Mouse (Mus musculus): ENCODE measurements around the gene Ak9. TPM values are rescaled to one million over a fixed set of nuclear protein-coding genes. Genes with fewer than 3 reads are reported as not detected.

The Ak9 gene
- polyA plus RNA-seq, 1 experiment from 2014 or later, result 0.21 TPM

DNA sequence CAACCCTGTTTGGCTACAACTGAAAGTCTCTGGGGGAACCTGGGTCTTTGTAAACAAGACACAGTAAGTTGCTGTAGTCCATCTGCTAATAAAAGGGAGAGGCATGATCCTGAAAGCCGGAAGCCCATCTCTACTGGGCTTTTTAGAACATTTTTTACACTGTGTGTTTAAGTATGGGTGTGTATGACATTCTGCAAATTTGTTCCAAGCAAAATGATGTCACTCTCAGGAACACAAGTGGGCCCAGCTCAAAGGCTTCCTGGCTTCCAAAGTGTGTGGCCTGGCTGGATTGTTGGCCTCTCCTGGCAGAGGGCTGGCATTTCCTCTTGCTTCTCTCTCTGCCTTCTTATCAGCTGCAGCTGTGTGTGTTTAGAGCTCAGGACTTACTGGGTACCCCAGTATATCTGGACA is 171.2 kb downstream of the Ak9 start:
- Histone ChIP-seq H3K36me3 (peaks cover 15% of the 10 kb centered on the region; the same call in 1 of the 2 replicates), H3K4me2 (peak overlapping the region; percentile 85), H3K9ac (no peak overlapping the region), H3K27me3 (no peaks in the 10 kb centered on the region), H3K27ac (peak overlapping the region; percentile 87), H3K4me3 (no peak overlapping the region), H3K9me3 (replicated peaks) (no peaks in the 10 kb centered on the region), H3K4me1 (replicated peaks) (peaks cover 48% of the 10 kb centered on the region)
- 47% methylated on average over 1 of the region's 1 CpGs for WGBS
- ATAC-seq (replicated peaks; ENCODE audit: insufficient number of reproducible peaks, insufficient read depth, low FRiP score, low read depth), result no peak

DNA sequence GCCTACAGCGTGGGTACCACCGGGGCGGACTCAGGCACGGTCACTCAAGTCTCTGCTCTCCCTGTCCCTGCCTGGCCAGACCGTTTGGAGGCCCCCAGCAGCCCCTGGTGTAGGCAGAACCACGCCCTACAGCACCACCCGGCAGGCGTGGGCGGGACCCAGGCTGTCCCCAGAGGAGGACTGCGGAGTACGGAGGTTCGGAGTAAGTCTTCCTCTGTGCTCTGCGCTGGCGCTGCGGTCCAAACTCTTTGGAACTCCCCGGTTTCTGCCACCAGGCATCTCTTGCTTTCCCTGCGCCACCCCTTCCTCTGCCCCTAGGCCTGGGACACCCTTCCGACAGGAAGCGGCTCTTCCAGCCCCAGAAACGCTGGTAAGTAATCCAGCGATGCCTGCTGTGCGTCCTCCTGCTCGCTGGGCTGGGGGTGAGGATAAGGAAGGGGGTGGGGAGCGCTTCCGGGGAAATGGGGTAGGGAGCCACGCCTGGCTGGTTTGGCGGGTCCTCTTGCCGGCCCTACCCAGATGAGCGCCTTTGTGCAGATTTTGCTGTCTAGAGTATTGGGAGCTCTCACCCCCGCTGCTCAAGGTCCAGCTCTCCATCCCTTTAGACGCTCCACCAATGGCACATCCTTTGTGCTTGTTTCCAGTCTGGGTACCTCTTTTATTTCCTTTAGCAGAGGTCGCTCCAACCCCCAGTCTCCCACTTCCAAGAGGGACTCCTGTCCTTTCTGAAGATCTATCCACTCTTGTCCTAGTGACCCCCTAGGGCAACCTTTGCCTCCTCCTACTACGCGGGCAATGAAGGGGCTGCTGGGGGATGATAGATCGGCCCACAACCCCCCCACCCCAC is 172.6 kb downstream of the Ak9 start, which contains the start of gene Mical1:
Gene Mical1 (plus strand): TSS at position 144 of the 847 bp plus-strand sequence.
- H3K9ac ChIP-seq, result peak within 1 kb of the TSS; percentile 67
- H3K27me3 ChIP-seq, result no peaks in the 10 kb centered on the region
- H3K36me3 ChIP-seq, result peaks cover 15% of the 10 kb centered on the region; the same call in 1 of the 2 replicates
- WGBS, result under 1% methylated on average over 35 of the region's 35 CpGs
- H3K9me3 ChIP-seq (replicated peaks), result no peaks in the 10 kb centered on the region
- peak within 1 kb of the TSS; percentile 85 for H3K4me2 ChIP-seq
- H3K4me3 ChIP-seq, result peak within 1 kb of the TSS; percentile 65
- peak within 1 kb of the TSS; percentile 87 for H3K27ac ChIP-seq
- peaks cover 58% of the 10 kb centered on the region for H3K4me1 ChIP-seq (replicated peaks)
- ATAC-seq (replicated peaks; ENCODE audit: insufficient number of reproducible peaks, insufficient read depth, low FRiP score, low read depth), result peak; percentile 77

DNA sequence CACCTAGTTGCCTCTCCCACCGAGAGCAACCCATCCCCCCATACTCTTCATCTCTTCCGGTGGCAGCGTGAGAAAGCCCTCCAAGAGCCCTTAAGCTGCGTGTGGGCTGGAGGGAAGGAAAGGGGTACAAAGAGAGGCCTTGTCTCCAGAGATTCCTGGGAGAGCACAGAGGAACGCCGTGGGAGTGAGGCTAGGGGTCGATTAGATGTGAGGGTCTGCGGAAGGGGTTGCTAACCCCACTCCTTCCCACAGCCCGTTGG is 173.2 kb downstream of the Ak9 start:
- no peaks in the 10 kb centered on the region for H3K9me3 ChIP-seq (replicated peaks)
- peaks cover 18% of the 10 kb centered on the region; the same call in 1 of the 2 replicates for H3K36me3 ChIP-seq
- H3K9ac ChIP-seq, result peak overlapping the region; percentile 67
- H3K27me3 ChIP-seq, result no peaks in the 10 kb centered on the region
- peak overlapping the region; percentile 85 for H3K4me2 ChIP-seq
- H3K4me1 ChIP-seq (replicated peaks), result peaks cover 62% of the 10 kb centered on the region
- under 1% methylated on average over 9 of the region's 9 CpGs for WGBS
- H3K27ac ChIP-seq, result peak overlapping the region; percentile 87
- ATAC-seq (replicated peaks; ENCODE audit: insufficient number of reproducible peaks, insufficient read depth, low FRiP score, low read depth), result no peak
- peak overlapping the region; percentile 65 for H3K4me3 ChIP-seq

DNA sequence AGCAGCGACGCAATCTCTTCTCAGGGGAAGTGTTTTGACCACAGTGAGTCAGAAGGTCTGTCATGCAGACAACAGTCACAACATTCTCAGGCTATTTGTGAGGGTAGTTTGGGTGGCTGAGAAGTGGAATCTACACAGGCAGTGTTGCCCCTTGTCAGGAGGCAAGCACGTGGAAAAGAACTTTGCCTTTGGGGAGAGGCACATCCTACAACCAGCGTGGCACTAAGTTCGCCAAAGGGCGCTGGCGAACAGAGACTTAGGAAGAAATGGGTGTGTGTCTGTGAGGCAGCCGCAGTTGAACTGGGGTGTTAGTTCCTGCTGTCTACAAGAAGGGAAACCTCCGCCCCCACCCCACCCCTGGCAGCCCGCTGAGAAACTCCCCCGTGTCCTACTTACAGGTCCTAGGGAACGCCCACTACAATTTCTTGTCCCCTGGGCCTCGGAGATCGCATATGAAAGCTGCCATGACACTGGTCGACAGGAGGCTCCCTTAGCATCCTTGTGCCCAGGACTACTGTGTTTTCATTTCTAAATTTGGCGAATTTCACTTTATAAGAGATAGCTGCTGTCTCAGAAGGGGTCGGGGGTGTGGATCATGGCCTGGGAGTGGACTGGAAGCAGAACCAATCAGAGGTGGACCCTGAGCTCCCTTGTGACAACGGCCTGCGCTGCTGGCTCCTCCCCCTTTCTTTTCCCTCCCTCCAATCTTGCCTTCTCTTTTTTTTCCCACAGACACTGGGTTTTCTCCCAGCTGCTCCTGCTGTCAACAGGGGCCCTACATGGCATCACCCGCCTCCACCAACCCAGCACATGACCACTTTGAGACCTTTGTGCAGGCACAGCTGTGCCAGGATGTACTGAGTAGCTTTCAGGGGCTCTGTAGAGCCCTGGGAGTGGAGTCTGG is 173.8 kb downstream of the Ak9 start:
- Histone ChIP-seq H3K27ac (peak overlapping the region; percentile 87), H3K4me2 (peak overlapping the region; percentile 85), H3K36me3 (peaks cover 24% of the 10 kb centered on the region), H3K27me3 (no peaks in the 10 kb centered on the region), H3K9me3 (replicated peaks) (no peaks in the 10 kb centered on the region), H3K4me1 (replicated peaks) (peaks cover 59% of the 10 kb centered on the region), H3K4me3 (peak overlapping the region; percentile 65), H3K9ac (peak overlapping the region; percentile 67)
- peak; percentile 71 for ATAC-seq (replicated peaks; ENCODE audit: insufficient number of reproducible peaks, insufficient read depth, low FRiP score, low read depth)
- WGBS, result 3% methylated on average over 20 of the region's 20 CpGs

DNA sequence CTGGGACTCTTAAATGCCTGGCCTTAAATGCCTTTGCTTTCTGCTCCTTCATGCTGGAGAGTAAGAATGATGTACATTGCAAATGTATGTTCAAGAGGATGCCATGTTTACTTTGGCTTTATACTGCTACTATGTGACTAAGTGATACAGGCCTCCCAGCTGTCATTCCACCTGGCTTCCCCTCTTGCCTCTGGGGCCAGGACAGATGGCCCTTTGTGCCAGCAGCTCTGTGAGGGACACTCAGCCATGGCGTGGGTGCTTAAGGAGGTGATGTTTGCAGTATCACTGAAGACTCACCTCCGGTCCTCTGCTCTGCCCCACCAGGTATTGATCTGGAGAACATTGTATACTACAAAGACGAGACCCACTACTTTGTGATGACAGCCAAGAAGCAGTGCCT is 176.2 kb downstream of the Ak9 start:
- no peak overlapping the region for H3K4me3 ChIP-seq
- no peaks in the 10 kb centered on the region for H3K9me3 ChIP-seq (replicated peaks)
- WGBS, result 85% methylated on average over 3 of the region's 3 CpGs
- ATAC-seq (replicated peaks; ENCODE audit: insufficient number of reproducible peaks, insufficient read depth, low FRiP score, low read depth), result no peak
- H3K9ac ChIP-seq, result no peak overlapping the region
- no peak overlapping the region for H3K27ac ChIP-seq
- H3K4me1 ChIP-seq (replicated peaks), result peaks cover 43% of the 10 kb centered on the region
- peaks cover 45% of the 10 kb centered on the region for H3K36me3 ChIP-seq
- no peaks in the 10 kb centered on the region for H3K27me3 ChIP-seq
- no peak overlapping the region for H3K4me2 ChIP-seq

DNA sequence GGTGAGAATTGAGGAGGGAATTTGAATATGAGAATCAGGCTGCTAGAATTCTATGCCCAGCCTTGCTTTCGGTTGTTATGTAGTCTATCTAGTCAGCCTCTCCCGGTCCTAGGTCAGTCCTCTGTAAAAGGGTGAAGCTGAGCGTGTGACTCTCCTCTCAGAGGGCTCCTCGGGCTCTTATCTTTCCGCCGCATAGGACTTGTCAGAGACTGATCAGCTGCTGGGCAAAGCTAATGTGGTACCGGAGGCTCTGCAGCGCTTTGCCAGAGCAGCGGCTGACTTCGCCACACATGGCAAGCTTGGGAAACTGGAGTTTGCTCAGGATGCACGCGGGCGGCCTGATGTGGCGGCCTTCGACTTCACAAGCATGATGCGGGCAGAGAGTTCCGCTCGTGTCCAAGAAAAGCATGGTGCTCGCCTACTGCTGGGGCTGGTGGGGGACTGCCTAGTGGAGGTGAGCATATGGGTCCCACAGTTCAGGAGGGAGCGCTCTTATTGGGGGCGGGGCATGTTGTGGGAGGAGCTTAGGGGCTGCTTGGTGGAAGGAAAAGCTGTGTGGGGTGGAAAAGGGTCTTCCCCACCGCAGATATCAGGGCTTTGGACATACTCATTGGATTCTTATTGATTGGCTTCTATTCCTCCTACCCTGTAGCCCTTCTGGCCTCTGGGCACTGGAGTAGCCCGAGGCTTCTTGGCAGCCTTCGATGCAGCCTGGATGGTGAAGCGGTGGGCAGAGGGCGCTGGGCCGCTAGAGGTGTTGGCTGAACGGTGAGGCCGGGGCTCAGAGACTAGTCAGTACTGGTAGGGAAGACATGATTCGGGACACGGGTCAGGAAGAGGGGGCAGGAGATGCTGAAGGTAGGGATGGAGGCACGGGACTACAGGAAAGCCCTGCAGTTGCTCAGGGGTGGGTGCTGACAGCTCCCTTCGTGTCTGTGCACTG is 177.4 kb downstream of the Ak9 start:
- 50% methylated on average over 33 of the region's 33 CpGs for WGBS
- Histone ChIP-seq H3K9ac (no peak overlapping the region), H3K4me1 (replicated peaks) (peaks cover 33% of the 10 kb centered on the region), H3K27ac (no peak overlapping the region), H3K36me3 (peaks cover 58% of the 10 kb centered on the region), H3K27me3 (no peaks in the 10 kb centered on the region), H3K4me3 (no peak overlapping the region), H3K9me3 (replicated peaks) (no peaks in the 10 kb centered on the region), H3K4me2 (no peak overlapping the region)
- no peak for ATAC-seq (replicated peaks; ENCODE audit: insufficient number of reproducible peaks, insufficient read depth, low FRiP score, low read depth)

DNA sequence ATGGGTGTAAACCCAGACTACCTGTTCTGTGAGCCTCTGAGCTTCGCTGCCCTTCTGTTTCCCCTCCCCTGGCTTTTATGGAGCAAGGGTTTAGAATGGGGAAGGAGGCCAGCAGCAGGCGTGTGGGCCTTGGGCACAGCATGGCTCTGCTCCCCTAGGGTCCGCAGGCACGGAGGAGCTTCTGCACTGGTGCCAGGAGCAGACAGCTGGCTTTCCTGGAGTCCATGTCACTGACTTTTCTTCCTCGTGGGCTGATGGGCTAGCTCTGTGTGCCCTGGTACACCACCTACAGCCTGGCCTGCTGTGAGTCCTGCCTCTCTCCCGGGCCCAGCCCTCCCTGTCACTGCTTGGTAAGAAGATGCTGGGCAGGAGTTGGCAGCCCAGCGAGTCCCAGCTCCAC is 178.7 kb downstream of the Ak9 start:
- Histone ChIP-seq H3K4me2 (no peak overlapping the region), H3K4me3 (no peak overlapping the region), H3K4me1 (replicated peaks) (peaks cover 26% of the 10 kb centered on the region), H3K27ac (no peak overlapping the region), H3K27me3 (no peaks in the 10 kb centered on the region), H3K9ac (no peak overlapping the region), H3K36me3 (peaks cover 70% of the 10 kb centered on the region), H3K9me3 (replicated peaks) (no peaks in the 10 kb centered on the region)
- no peak for ATAC-seq (replicated peaks; ENCODE audit: insufficient number of reproducible peaks, insufficient read depth, low FRiP score, low read depth)
- WGBS, result 87% methylated on average over 7 of the region's 7 CpGs

Other genes starting within 250 kb of the Ak9 start
- gene Gpr6, start 231.7 kb upstream of the Ak9 start, polyA plus RNA-seq (2015; fragmentation: Nextera tagmentation; extraction: Ambion mirVana), result not detected in 2 replicates
- gene Fig4, start 720 bp upstream of the Ak9 start, polyA plus RNA-seq (2015; fragmentation: Nextera tagmentation; extraction: Ambion mirVana), result 53.7 and 56.7 TPM in 2 replicates
- gene Zbtb24, start 146.4 kb downstream of the Ak9 start, polyA plus RNA-seq (2015; fragmentation: Nextera tagmentation; extraction: Ambion mirVana), result 11.4 and 14.0 TPM in 2 replicates
- 35.0 and 41.4 TPM in 2 replicates for gene Mical1, start 172.3 kb downstream of the Ak9 start, polyA plus RNA-seq (2015; fragmentation: Nextera tagmentation; extraction: Ambion mirVana)
- gene Smpd2, start 186.4 kb downstream of the Ak9 start, polyA plus RNA-seq (2015; fragmentation: Nextera tagmentation; extraction: Ambion mirVana), result 50.5 and 53.7 TPM in 2 replicates
- 1.4 and 2.2 TPM in 2 replicates for gene Ppil6, start 186.5 kb downstream of the Ak9 start, polyA plus RNA-seq (2015; fragmentation: Nextera tagmentation; extraction: Ambion mirVana)
- 168 and 174 TPM in 2 replicates for gene Cd164, start 215.4 kb downstream of the Ak9 start, polyA plus RNA-seq (2015; fragmentation: Nextera tagmentation; extraction: Ambion mirVana)